Mouse (Mus musculus) Muller cell, postnatal 12 days (primary cell): Measurements from ENCODE around the gene Ilk.
A peak's percentile ranks its signal among the peaks of the same experiment; 100 is the strongest.
"Not testable (repeated sequence)": the region's sequence is repeated elsewhere in the genome, so short reads cannot be mapped to it uniquely, and the experiment has no call there.

Source experiments
- DNase-seq: peaks from one replicate; pipeline ENCODE4 v3.0.0-alpha.2; 2015; ENCODE audit errors: inconsistent ontology term

Ilk gene

GRCm38 (mm10) chr7:105743246-105743925 lies 7.0 kb downstream of the Ilk start:
- DNase-seq, result not testable (repeated sequence)

- peak; percentile 94 for DNase-seq
These were observed 7.7 kb downstream of the Ilk start, which contains the start of gene Taf10 for GRCm38 (mm10) chr7:105743926-105744590. Gene Taf10, minus strand, starts transcription at chr7:105744361.

GRCm38 (mm10) chr7:105747776-105748175 lies 11.4 kb downstream of the Ilk start:
- no peak for DNase-seq

- DNase-seq, result peak; percentile 95
These were observed 15.4 kb downstream of the Ilk start, which contains the start of gene Tpp1 for GRCm38 (mm10) chr7:105751491-105752433. Gene Tpp1, minus strand, starts transcription at chr7:105752235.

- DNase-seq, result no peak
These were observed 16.3 kb downstream of the Ilk start for GRCm38 (mm10) chr7:105752716-105753115.

GRCm38 (mm10) chr7:105753281-105753680 lies 16.9 kb downstream of the Ilk start:
- no peak for DNase-seq

GRCm38 (mm10) chr7:105761813-105762484 lies 25.6 kb downstream of the Ilk start:
- DNase-seq, result no peak

- DNase-seq, result no peak
These were observed 26.3 kb downstream of the Ilk start for GRCm38 (mm10) chr7:105762517-105763270.

- DNase-seq, result no peak
These were observed 27.9 kb downstream of the Ilk start for GRCm38 (mm10) chr7:105764331-105764730.

- no peak for DNase-seq
These were observed 31.4 kb downstream of the Ilk start for GRCm38 (mm10) chr7:105767729-105768165.

GRCm38 (mm10) chr7:105769959-105770358 lies 33.6 kb downstream of the Ilk start:
- DNase-seq, result no peak

GRCm38 (mm10) chr7:105772331-105772730 lies 35.9 kb downstream of the Ilk start:
- DNase-seq, result no peak

- no peak for DNase-seq
These were observed 36.6 kb downstream of the Ilk start for GRCm38 (mm10) chr7:105773041-105773440.

GRCm38 (mm10) chr7:105774661-105775060 lies 38.3 kb downstream of the Ilk start:
- no peak for DNase-seq

GRCm38 (mm10) chr7:105776026-105776425 lies 39.6 kb downstream of the Ilk start:
- no peak for DNase-seq

- no peak for DNase-seq
These were observed 40.9 kb downstream of the Ilk start for GRCm38 (mm10) chr7:105777316-105777715.

GRCm38 (mm10) chr7:105777797-105778552 lies 41.6 kb downstream of the Ilk start:
- peak; percentile 39 for DNase-seq

GRCm38 (mm10) chr7:105778553-105779265 lies 42.3 kb downstream of the Ilk start:
- DNase-seq, result no peak

GRCm38 (mm10) chr7:105783861-105784260 lies 47.5 kb downstream of the Ilk start:
- DNase-seq, result no peak
